Mouse (Mus musculus) thymus, adult 2 months (tissue): ENCODE measurements around the gene Fam131a. TPM values are rescaled to one million over a fixed set of nuclear protein-coding genes. Genes with fewer than 3 reads are reported as not detected.
"Not testable (repeated sequence)": the region's sequence is repeated elsewhere in the genome, so short reads cannot be mapped to it uniquely, and the experiment has no call there.

Source experiments
- DNase-seq: peaks from one replicate; pipeline ENCODE4 v3.0.0; 2021
- H3K27ac ChIP-seq: fragments of 200-500 bp; 2 replicates; pipeline ENCODE4 v1.5.1; 2012; ENCODE audit warnings: low read length, control low read depth; ENCODE audit not compliant: control insufficient read depth, insufficient read depth
- H3K27me3 ChIP-seq: fragments of 200-500 bp; 2 replicates; pipeline ENCODE4 v1.6.1; 2012; ENCODE audit warnings: mild to moderate bottlenecking, low read length, moderate library complexity, mixed read lengths; ENCODE audit not compliant: control insufficient read depth, insufficient read depth
- H3K36me3 ChIP-seq: fragments of 200-500 bp; 2 replicates; pipeline ENCODE4 v1.6.1; 2012; ENCODE audit warnings: mild to moderate bottlenecking, low read length, moderate library complexity; ENCODE audit not compliant: control insufficient read depth, insufficient read depth
- H3K4me1 ChIP-seq: fragments of 200-500 bp; replicated peaks from 2 replicates; pipeline ENCODE4 v1.6.1; 2012; ENCODE audit warnings: low read length; ENCODE audit not compliant: control insufficient read depth, insufficient read depth
- H3K4me3 ChIP-seq: fragments of 200-500 bp; 2 replicates; pipeline ENCODE4 v1.5.1; 2012; ENCODE audit warnings: mild to moderate bottlenecking, low read length, control low read depth, moderate library complexity; ENCODE audit not compliant: control insufficient read depth, insufficient read depth
- CTCF ChIP-seq: fragments of 200-500 bp; IDR thresholded peaks from 2 replicates; pipeline ENCODE4 v1.5.1; 2012; ENCODE audit warnings: mild to moderate bottlenecking, control low read depth, low read length, moderate library complexity, borderline replicate concordance; ENCODE audit not compliant: control insufficient read depth, poor library complexity, insufficient read depth; ENCODE audit errors: extremely low read depth
- POLR2A ChIP-seq: fragments of 200-500 bp; IDR thresholded peaks from 2 replicates; pipeline ENCODE4 v1.6.1; 2012; ENCODE audit warnings: mild to moderate bottlenecking, low read length, control low read depth, moderate library complexity; ENCODE audit not compliant: control insufficient read depth, poor library complexity, insufficient read depth; ENCODE audit errors: extremely low read depth
- WGBS: fragments of 180-500 bp; shearing (Covaris S2); methylation state at CpG from one replicate; pipeline ENCODE4 v1.1.7; 2018; 5-methylcytosine and 5-hydroxymethylcytosine counted together
- polyA plus RNA-seq: library from polyadenylated mRNA; depleted of rRNA; stranded (reverse); fragments of >200 nt; gene quantifications from 2 replicates; pipeline ENCODE4 v1.2.3, GENCODE M21; 2012; rRNA removed

The Fam131a gene
- polyA plus RNA-seq: 6.9 and 8.9 TPM in 2 replicates

DNA sequence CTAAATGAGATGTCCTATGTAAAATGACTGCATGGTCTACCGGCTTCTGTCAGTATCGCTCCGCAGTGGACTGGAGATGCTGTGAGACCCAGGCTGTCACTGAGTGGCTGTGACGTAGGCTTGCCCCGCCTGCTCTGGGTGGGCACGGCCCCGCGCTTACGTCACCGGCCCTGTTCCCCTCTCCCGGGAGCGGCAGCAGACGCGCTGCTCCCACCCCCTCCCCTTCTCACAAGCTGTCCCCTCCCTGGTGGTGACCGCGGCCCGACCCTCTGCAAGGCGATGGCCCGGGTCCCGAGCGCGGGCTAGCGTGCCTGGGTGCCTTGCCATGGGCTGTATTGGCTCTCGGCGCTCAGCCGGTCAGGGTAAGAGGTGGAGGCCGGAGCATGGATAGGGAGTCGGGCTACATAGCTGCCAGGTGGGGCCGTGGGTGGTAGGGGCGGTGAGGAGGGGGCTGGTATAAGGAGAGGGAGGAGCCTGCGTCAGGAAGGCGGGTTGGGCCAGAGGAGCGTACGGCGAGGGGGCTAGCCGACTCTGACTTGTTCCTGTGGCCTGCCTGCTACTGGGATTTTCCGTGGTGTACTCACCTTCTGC is at the start of gene Fam131a:
TSS of gene Fam131a (plus strand) at position 131 of the 591 bp plus-strand sequence.
- Histone ChIP-seq H3K27ac (no peak within 1 kb of the TSS), H3K4me1 (peaks cover 14% of the 10 kb centered on the region), H3K4me3 (peak within 1 kb of the TSS; percentile 53), H3K27me3 (no peaks in the 10 kb centered on the region; the same call in 1 of the 2 replicates), H3K36me3 (peaks cover 22% of the 10 kb centered on the region)
- DNase-seq: peak; percentile 85
- TF ChIP-seq POLR2A (no peak), CTCF (no peak)
- WGBS: 3% methylated on average over 37 of the region's 37 CpGs

DNA sequence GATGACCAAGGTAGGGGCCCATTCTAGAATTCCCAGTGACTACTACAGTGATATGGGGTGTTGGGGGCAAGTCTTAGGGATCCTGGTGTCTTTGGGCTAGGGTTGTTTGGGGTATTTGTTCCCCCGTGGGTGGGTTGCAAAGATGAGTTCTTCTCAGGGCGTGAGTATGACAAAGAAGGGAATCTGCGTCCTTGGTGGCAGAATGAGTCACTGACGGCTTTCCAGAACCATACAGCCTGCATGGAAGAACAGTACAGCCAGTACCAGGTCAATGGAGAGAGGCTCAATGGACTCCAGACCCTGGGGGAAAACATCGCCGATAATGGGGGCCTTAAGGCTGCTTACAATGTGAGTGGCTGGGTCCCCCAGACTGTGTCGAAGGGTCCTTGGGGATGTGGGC is 49.1 kb upstream of the Fam131a start:
- TF ChIP-seq CTCF: no peak
- TF ChIP-seq POLR2A: no peak
- Histone ChIP-seq H3K36me3 (no peaks in the 10 kb centered on the region), H3K4me1 (no peaks in the 10 kb centered on the region), H3K4me3 (no peak overlapping the region), H3K27ac (no peak overlapping the region), H3K27me3 (no peaks in the 10 kb centered on the region; the same call in 1 of the 2 replicates)
- 84% methylated on average over 7 of the region's 7 CpGs for WGBS
- DNase-seq: no peak

DNA sequence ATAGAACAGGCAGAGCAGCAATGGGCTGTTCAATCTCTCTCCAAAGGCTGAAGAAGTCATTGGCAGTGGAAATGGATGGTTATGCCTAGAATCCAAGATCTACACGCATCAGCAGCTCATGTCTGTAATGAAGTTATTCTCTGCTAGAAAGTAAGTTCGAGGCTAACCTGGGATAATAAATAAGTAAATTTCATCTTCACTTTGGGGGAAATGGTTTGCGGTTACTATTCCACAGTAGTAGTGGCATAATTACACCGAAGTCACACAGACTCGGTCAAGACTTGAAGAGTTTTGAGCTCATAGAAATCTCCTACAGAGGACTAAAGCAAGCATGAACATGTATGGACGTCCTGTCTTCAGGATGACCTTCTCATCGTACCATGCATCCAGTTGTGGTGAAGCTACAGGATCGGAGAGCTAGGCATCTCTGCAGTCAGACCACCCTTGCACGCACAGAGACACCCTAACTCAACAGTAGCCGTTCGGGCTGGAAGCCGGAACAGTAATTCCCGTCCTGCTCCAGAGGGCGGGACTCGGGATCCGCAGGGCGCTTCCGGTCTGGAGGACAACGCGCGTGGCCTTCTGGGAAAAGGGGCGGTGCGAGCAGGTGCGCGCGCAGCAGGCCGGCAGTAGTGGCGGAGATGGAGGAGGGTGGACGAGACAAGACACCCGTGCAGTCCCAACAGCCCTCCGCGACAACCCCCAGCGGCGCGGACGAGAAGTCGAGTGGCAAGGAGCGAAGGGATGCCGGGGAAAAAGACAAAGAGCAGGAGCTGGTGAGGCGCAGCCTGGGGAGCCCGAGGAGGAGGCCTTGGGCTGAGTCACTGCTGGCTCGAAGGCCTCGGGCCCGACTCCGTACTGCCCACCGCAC is 41.7 kb upstream of the Fam131a start, which contains the start of gene Psmd2:
TSS of gene Psmd2 (plus strand) at position 577 of the 871 bp plus-strand sequence.
- TF ChIP-seq POLR2A (peak; percentile 79), CTCF (0 out of 2 replicates have a peak, but pooled peaks have one; percentile 22)
- no peaks in the 10 kb centered on the region for H3K27me3 ChIP-seq
- H3K4me3 ChIP-seq: peak within 1 kb of the TSS; percentile 89
- 1% methylated on average over 46 of the region's 46 CpGs for WGBS
- peak; percentile 96 for DNase-seq
- no peak within 1 kb of the TSS for H3K27ac ChIP-seq
- peaks cover 11% of the 10 kb centered on the region for H3K36me3 ChIP-seq
- H3K4me1 ChIP-seq: peaks cover 3% of the 10 kb centered on the region

DNA sequence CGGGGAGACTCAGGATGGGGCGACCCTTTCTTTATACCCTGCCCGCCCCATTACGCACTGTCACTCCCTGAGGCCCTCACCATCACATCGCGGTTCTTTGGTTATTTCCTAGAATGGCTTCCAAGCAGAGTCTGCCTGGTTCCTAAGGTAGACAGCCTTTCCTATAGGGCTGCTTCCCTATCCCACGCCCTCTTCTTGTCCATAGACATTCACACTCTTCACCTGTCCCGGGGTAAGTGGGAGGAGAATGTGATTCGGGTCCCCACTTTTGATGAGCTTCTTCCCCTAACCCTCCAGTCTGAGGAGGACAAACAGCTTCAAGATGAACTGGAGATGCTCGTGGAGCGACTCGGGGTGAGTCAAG is 41.1 kb upstream of the Fam131a start:
- WGBS: 9% methylated on average over 12 of the region's 12 CpGs
- no peak for DNase-seq
- H3K36me3 ChIP-seq: peaks cover 17% of the 10 kb centered on the region
- peak overlapping the region; percentile 89 for H3K4me3 ChIP-seq
- no peak overlapping the region for H3K27ac ChIP-seq
- no peaks in the 10 kb centered on the region for H3K27me3 ChIP-seq
- TF ChIP-seq CTCF (no peak), POLR2A (no peak)
- H3K4me1 ChIP-seq: peaks cover 3% of the 10 kb centered on the region

DNA sequence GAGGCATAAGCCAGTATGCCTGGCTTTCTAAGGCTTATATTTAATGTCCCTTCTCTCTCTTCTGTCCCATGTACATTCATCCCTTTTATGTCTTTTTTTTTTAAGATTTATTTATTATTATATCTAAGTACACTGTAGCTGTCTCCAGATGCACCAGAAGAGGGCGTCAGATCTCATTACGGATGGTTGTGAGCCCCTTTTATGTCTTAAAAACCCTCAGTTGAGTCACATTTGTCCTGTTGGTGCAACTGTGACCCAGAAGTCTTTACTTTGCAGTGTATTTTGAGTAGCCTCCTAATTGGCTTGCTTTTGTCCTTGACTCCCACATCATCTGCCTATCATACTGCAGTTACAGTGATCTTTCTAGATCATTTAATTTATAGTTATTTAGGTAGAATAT is 39.7 kb upstream of the Fam131a start:
- no peak overlapping the region for H3K27ac ChIP-seq
- no peak for DNase-seq
- peaks cover 31% of the 10 kb centered on the region for H3K36me3 ChIP-seq
- H3K27me3 ChIP-seq: no peaks in the 10 kb centered on the region
- TF ChIP-seq POLR2A (no peak), CTCF (no peak)
- H3K4me1 ChIP-seq: peaks cover 3% of the 10 kb centered on the region
- 69% methylated on average over 2 of the region's 2 CpGs for WGBS
- no peak overlapping the region for H3K4me3 ChIP-seq

DNA sequence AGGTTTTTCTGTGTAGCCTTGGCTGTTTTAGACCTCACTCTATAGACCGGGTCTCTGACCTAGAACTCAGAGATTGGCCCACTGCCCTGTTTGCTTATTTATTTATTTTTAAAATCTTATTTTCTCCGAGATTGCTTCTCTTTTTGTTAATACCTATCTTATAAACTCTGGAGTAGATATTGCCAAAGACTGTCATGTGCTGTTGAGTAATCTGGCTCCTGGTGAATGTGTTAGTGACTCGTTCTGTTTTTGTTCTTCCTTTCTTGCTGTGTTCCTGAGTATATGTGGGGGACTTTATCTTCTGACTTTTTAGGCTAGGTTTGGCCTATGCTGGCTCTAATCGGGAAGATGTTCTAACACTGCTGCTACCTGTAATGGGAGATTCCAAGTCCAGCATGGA is 35.4 kb upstream of the Fam131a start:
- no peaks in the 10 kb centered on the region for H3K4me1 ChIP-seq
- TF ChIP-seq CTCF: no peak
- no peak for TF ChIP-seq POLR2A
- WGBS: 97% methylated on average over 4 of the region's 4 CpGs
- H3K4me3 ChIP-seq: no peak overlapping the region
- no peaks in the 10 kb centered on the region for H3K27me3 ChIP-seq
- no peak overlapping the region for H3K27ac ChIP-seq
- peaks cover 72% of the 10 kb centered on the region for H3K36me3 ChIP-seq
- DNase-seq: no peak

DNA sequence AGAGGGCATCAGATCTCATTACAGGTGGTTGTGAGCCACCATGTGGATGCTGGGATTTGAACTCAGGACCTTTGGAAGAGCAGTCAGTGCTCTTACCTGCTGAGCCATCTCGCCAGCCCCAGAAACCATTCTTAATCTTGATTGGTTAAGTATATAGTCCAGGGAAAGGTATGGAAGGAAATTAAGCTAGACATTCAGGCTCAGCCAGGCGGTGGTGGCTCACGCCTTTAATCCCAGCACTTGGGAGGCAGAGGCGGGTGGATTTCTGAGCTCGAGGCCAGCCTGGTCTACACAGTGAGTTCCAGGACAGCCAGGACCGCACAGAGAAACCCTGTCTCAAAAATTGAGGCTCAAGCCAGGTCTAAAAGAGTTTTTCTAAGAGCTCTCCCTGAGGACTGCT is 25.0 kb upstream of the Fam131a start, which contains the start of gene Eif4g1:
TSS of gene Eif4g1 (plus strand) at position 301 of the 400 bp plus-strand sequence.
- not testable (repeated sequence) for H3K4me3 ChIP-seq, DNase-seq, H3K27me3 ChIP-seq, H3K4me1 ChIP-seq, H3K36me3 ChIP-seq, H3K27ac ChIP-seq
- 95% methylated on average over 5 of the region's 6 CpGs for WGBS
